Mouse (Mus musculus): ENCODE results near the gene Cc2d1a. TPM values are rescaled to one million over a fixed set of nuclear protein-coding genes. Genes with fewer than 3 reads are reported as not detected.

Gene Cc2d1a
- total RNA-seq (2017), result 5.8 and 7.0 TPM in 2 replicates

GRCm38 (mm10) chr8:84147769-84148530 is at the start of gene Cc2d1a, which contains the start of gene 4930432K21Rik:
TSS of gene Cc2d1a (minus strand) at chr8:84147936.
TSS of gene 4930432K21Rik (plus strand) at chr8:84148025.
- ATAC-seq (replicated peaks in 1 of 2; ENCODE audit: insufficient read depth in 1 of 2, low FRiP score in 2 of 2, low TSS enrichment in 1 of 2, low read depth in 1 of 2, poor library complexity in 2 of 2, severe bottlenecking in 2 of 2), result peak; percentile 95 to 97

- peak; percentile 5 to 15; a peak in 2 of 4 replicates for ATAC-seq (replicated peaks in 1 of 2; ENCODE audit: insufficient read depth in 1 of 2, low FRiP score in 2 of 2, low TSS enrichment in 1 of 2, low read depth in 1 of 2, poor library complexity in 2 of 2, severe bottlenecking in 2 of 2)
Observed at GRCm38 (mm10) chr8:84197141-84197921, 49.6 kb upstream of the Cc2d1a start.

GRCm38 (mm10) chr8:84194224-84194743 is 46.5 kb upstream of the Cc2d1a start:
- ATAC-seq (replicated peaks in 1 of 2; ENCODE audit: insufficient read depth in 1 of 2, low FRiP score in 2 of 2, low TSS enrichment in 1 of 2, low read depth in 1 of 2, poor library complexity in 2 of 2, severe bottlenecking in 2 of 2), result no peak

GRCm38 (mm10) chr8:84193566-84193965 is 45.8 kb upstream of the Cc2d1a start:
- ATAC-seq (replicated peaks in 1 of 2; ENCODE audit: insufficient read depth in 1 of 2, low FRiP score in 2 of 2, low TSS enrichment in 1 of 2, low read depth in 1 of 2, poor library complexity in 2 of 2, severe bottlenecking in 2 of 2), result no peak

GRCm38 (mm10) chr8:84193161-84193560 is 45.4 kb upstream of the Cc2d1a start:
- no peak for ATAC-seq (replicated peaks in 1 of 2; ENCODE audit: insufficient read depth in 1 of 2, low FRiP score in 2 of 2, low TSS enrichment in 1 of 2, low read depth in 1 of 2, poor library complexity in 2 of 2, severe bottlenecking in 2 of 2)

- peak; percentile 33 to 43 for ATAC-seq (replicated peaks in 1 of 2; ENCODE audit: insufficient read depth in 1 of 2, low FRiP score in 2 of 2, low TSS enrichment in 1 of 2, low read depth in 1 of 2, poor library complexity in 2 of 2, severe bottlenecking in 2 of 2)
Observed at GRCm38 (mm10) chr8:84192555-84192954, 44.8 kb upstream of the Cc2d1a start.

GRCm38 (mm10) chr8:84192023-84192422 is 44.3 kb upstream of the Cc2d1a start:
- ATAC-seq (replicated peaks in 1 of 2; ENCODE audit: insufficient read depth in 1 of 2, low FRiP score in 2 of 2, low TSS enrichment in 1 of 2, low read depth in 1 of 2, poor library complexity in 2 of 2, severe bottlenecking in 2 of 2), result peak; percentile 50 to 53

GRCm38 (mm10) chr8:84190191-84190867 is 42.6 kb upstream of the Cc2d1a start:
- ATAC-seq (replicated peaks in 1 of 2; ENCODE audit: insufficient read depth in 1 of 2, low FRiP score in 2 of 2, low TSS enrichment in 1 of 2, low read depth in 1 of 2, poor library complexity in 2 of 2, severe bottlenecking in 2 of 2), result no peak

GRCm38 (mm10) chr8:84189603-84190002 is 41.9 kb upstream of the Cc2d1a start:
- no peak for ATAC-seq (replicated peaks in 1 of 2; ENCODE audit: insufficient read depth in 1 of 2, low FRiP score in 2 of 2, low TSS enrichment in 1 of 2, low read depth in 1 of 2, poor library complexity in 2 of 2, severe bottlenecking in 2 of 2)

- no peak for ATAC-seq (replicated peaks in 1 of 2; ENCODE audit: insufficient read depth in 1 of 2, low FRiP score in 2 of 2, low TSS enrichment in 1 of 2, low read depth in 1 of 2, poor library complexity in 2 of 2, severe bottlenecking in 2 of 2)
Observed at GRCm38 (mm10) chr8:84188671-84189070, 40.9 kb upstream of the Cc2d1a start.

- ATAC-seq (replicated peaks in 1 of 2; ENCODE audit: insufficient read depth in 1 of 2, low FRiP score in 2 of 2, low TSS enrichment in 1 of 2, low read depth in 1 of 2, poor library complexity in 2 of 2, severe bottlenecking in 2 of 2), result peak; percentile 27 to 55
Observed at GRCm38 (mm10) chr8:84187065-84187755, 39.5 kb upstream of the Cc2d1a start.

GRCm38 (mm10) chr8:84186547-84186946 is 38.8 kb upstream of the Cc2d1a start:
- peak; percentile 67 for ATAC-seq (replicated peaks in 1 of 2; ENCODE audit: insufficient read depth in 1 of 2, low FRiP score in 2 of 2, low TSS enrichment in 1 of 2, low read depth in 1 of 2, poor library complexity in 2 of 2, severe bottlenecking in 2 of 2)

GRCm38 (mm10) chr8:84185117-84185516 is 37.4 kb upstream of the Cc2d1a start, which contains the start of gene Nanos3:
TSS of gene Nanos3 (minus strand) at chr8:84185217.
- no peak for ATAC-seq (replicated peaks in 1 of 2; ENCODE audit: insufficient read depth in 1 of 2, low FRiP score in 2 of 2, low TSS enrichment in 1 of 2, low read depth in 1 of 2, poor library complexity in 2 of 2, severe bottlenecking in 2 of 2)

GRCm38 (mm10) chr8:84184085-84185043 is 36.6 kb upstream of the Cc2d1a start:
- no peak for ATAC-seq (replicated peaks in 1 of 2; ENCODE audit: insufficient read depth in 1 of 2, low FRiP score in 2 of 2, low TSS enrichment in 1 of 2, low read depth in 1 of 2, poor library complexity in 2 of 2, severe bottlenecking in 2 of 2)

GRCm38 (mm10) chr8:84183261-84184084 is 35.7 kb upstream of the Cc2d1a start:
- ATAC-seq (replicated peaks in 1 of 2; ENCODE audit: insufficient read depth in 1 of 2, low FRiP score in 2 of 2, low TSS enrichment in 1 of 2, low read depth in 1 of 2, poor library complexity in 2 of 2, severe bottlenecking in 2 of 2), result no peak

Data from hematopoietic stem cell, adult 5-6 weeks (primary cell).